Mouse (Mus musculus): ENCODE results near the gene Sufu. TPM values are rescaled to one million over a fixed set of nuclear protein-coding genes. Genes with fewer than 3 reads are reported as not detected.
A peak's percentile ranks its signal among the peaks of the same experiment; 100 is the strongest.

Gene Sufu
- total RNA-seq (2015; ENCODE audit: low replicate concordance) (3.8 and 10.8 TPM in 2 replicates), total RNA-seq (2017; ENCODE audit: low replicate concordance) (1.1 and 1.2 TPM in 2 replicates)

GRCm38 (mm10) chr19:46396686-46397435 is at the start of gene Sufu:
Gene Sufu (plus strand): TSS chr19:46396896.
- peak; percentile 80 for ATAC-seq (replicated peaks; ENCODE audit: low FRiP score, poor library complexity, severe bottlenecking)

GRCm38 (mm10) chr19:46347146-46347545 is 49.5 kb upstream of the Sufu start:
- ATAC-seq (replicated peaks; ENCODE audit: low FRiP score, poor library complexity, severe bottlenecking): no peak

GRCm38 (mm10) chr19:46347936-46348668 is 48.6 kb upstream of the Sufu start:
- no peak for ATAC-seq (replicated peaks; ENCODE audit: low FRiP score, poor library complexity, severe bottlenecking)

- no peak for ATAC-seq (replicated peaks; ENCODE audit: low FRiP score, poor library complexity, severe bottlenecking)
Measured at GRCm38 (mm10) chr19:46348761-46349458, 47.8 kb upstream of the Sufu start.

GRCm38 (mm10) chr19:46349550-46349949 is 47.1 kb upstream of the Sufu start:
- no peak for ATAC-seq (replicated peaks; ENCODE audit: low FRiP score, poor library complexity, severe bottlenecking)

GRCm38 (mm10) chr19:46350168-46350932 is 46.3 kb upstream of the Sufu start, which contains the start of gene 2310034G01Rik:
Gene 2310034G01Rik (minus strand): TSS chr19:46350302.
- ATAC-seq (replicated peaks; ENCODE audit: low FRiP score, poor library complexity, severe bottlenecking): no peak

GRCm38 (mm10) chr19:46356701-46357138 is 40.0 kb upstream of the Sufu start:
- ATAC-seq (replicated peaks; ENCODE audit: low FRiP score, poor library complexity, severe bottlenecking): peak; percentile 86

GRCm38 (mm10) chr19:46357344-46358280 is 39.1 kb upstream of the Sufu start:
- ATAC-seq (replicated peaks; ENCODE audit: low FRiP score, poor library complexity, severe bottlenecking): no peak

GRCm38 (mm10) chr19:46358381-46358780 is 38.3 kb upstream of the Sufu start:
- ATAC-seq (replicated peaks; ENCODE audit: low FRiP score, poor library complexity, severe bottlenecking): no peak

GRCm38 (mm10) chr19:46362104-46362503 is 34.6 kb upstream of the Sufu start:
- ATAC-seq (replicated peaks; ENCODE audit: low FRiP score, poor library complexity, severe bottlenecking): no peak

GRCm38 (mm10) chr19:46363294-46364009 is 33.2 kb upstream of the Sufu start:
- ATAC-seq (replicated peaks; ENCODE audit: low FRiP score, poor library complexity, severe bottlenecking): no peak

GRCm38 (mm10) chr19:46367798-46368590 is 28.7 kb upstream of the Sufu start:
- ATAC-seq (replicated peaks; ENCODE audit: low FRiP score, poor library complexity, severe bottlenecking): no peak

GRCm38 (mm10) chr19:46369204-46369603 is 27.5 kb upstream of the Sufu start:
- ATAC-seq (replicated peaks; ENCODE audit: low FRiP score, poor library complexity, severe bottlenecking): no peak

GRCm38 (mm10) chr19:46374477-46375088 is 22.1 kb upstream of the Sufu start:
- ATAC-seq (replicated peaks; ENCODE audit: low FRiP score, poor library complexity, severe bottlenecking): 0 out of 2 replicates have a peak, but pooled peaks have one; percentile 15

GRCm38 (mm10) chr19:46375489-46375888 is 21.2 kb upstream of the Sufu start:
- ATAC-seq (replicated peaks; ENCODE audit: low FRiP score, poor library complexity, severe bottlenecking): no peak

GRCm38 (mm10) chr19:46375891-46376290 is 20.8 kb upstream of the Sufu start:
- no peak for ATAC-seq (replicated peaks; ENCODE audit: low FRiP score, poor library complexity, severe bottlenecking)

GRCm38 (mm10) chr19:46382275-46382674 is 14.4 kb upstream of the Sufu start:
- no peak for ATAC-seq (replicated peaks; ENCODE audit: low FRiP score, poor library complexity, severe bottlenecking)

Data from erythroblast, adult 5-6 weeks (primary cell).